In genomic region chr3:39637924-39638323, GRCm38 (mm10) we compare ENCODE assay signal across 18 mouse cellular contexts.
A peak's percentile ranks its signal among the peaks of the same experiment; 100 is the strongest.
DNase-seq lines count a peak whose midpoint lies in the region; ATAC-seq lines count a peak whose summit lies in the region.
"Had no signal": no experiment of that assay in that cellular context is flagged by ENCODE, and none has a peak within 500 bp of the region (broad histone marks: within the 10 kb centered on the region; RNA-seq: fewer than 3 reads in every experiment).

No protein-coding gene starts in this region.

- no peaks in the 10 kb centered on the region for H3K27me3 ChIP-seq in forebrain, embryonic 14.5 days (replicated peaks; ENCODE audit: control insufficient read depth, insufficient read depth, low read length)
- H3K27me3 ChIP-seq in forebrain, embryonic 12.5 days, result no peaks in the 10 kb centered on the region
- no peaks in the 10 kb centered on the region for H3K27me3 ChIP-seq in neural tube, embryonic 13.5 days
- H3K27me3 ChIP-seq: CH12.LX; embryonic facial prominence, embryonic 12.5 days had no signal

- H3K4me2 ChIP-seq in forebrain, embryonic 14.5 days (ENCODE audit: low read length), result no peak overlapping the region
- H3K4me2 ChIP-seq in forebrain, embryonic 12.5 days, result no peak overlapping the region
- no peak overlapping the region for H3K4me2 ChIP-seq in neural tube, embryonic 13.5 days
- H3K4me2 ChIP-seq: embryonic facial prominence, embryonic 12.5 days; liver, embryonic 11.5 days had no signal

- no peak overlapping the region for H3K27ac ChIP-seq in forebrain, embryonic 14.5 days (ENCODE audit: low read depth, low read length)
- H3K27ac ChIP-seq in forebrain, embryonic 12.5 days, result no peak overlapping the region
- peak overlapping the region; percentile 52; the same call in 1 of the 2 replicates for H3K27ac ChIP-seq in neural tube, embryonic 13.5 days (replicated peaks)
- H3K27ac ChIP-seq: embryonic facial prominence, embryonic 12.5 days; gastrocnemius, adult 2 months had no signal

- DNase-seq in forebrain, embryonic 14.5 days (ENCODE audit: low spot score), result peak; percentile 59
- DNase-seq in kidney, postnatal 14 days, result peak; percentile 9
- DNase-seq in kidney, adult 18-20 months, result no peak
- no peak for DNase-seq in neural tube, embryonic 10.5 days (ENCODE audit: extremely low spot score, low spot score)
- DNase-seq in thymus, postnatal 10 days (ENCODE audit: low spot score in 2 of 2), result no peak
- no peak for DNase-seq in spleen, adult 12 weeks (ENCODE audit: low spot score)
- DNase-seq: adrenal gland, postnatal 25 days; cerebellum, adult 9-11 months; gastrocnemius, adult 2 months; heart, adult 11 months; left cerebral cortex, postnatal 4 days; right cerebral cortex, postnatal 14 days had no signal

- H3K4me1 ChIP-seq in forebrain, embryonic 14.5 days (ENCODE audit: control insufficient read depth, insufficient read depth, low read length), result no peaks in the 10 kb centered on the region
- no peaks in the 10 kb centered on the region for H3K4me1 ChIP-seq in forebrain, embryonic 12.5 days
- H3K4me1 ChIP-seq in neural tube, embryonic 13.5 days (replicated peaks), result peaks cover 10% of the 10 kb centered on the region
- H3K4me1 ChIP-seq: embryonic facial prominence, embryonic 12.5 days had no signal

- H3K9ac ChIP-seq in forebrain, embryonic 14.5 days (ENCODE audit: low read length), result no peak overlapping the region
- H3K9ac ChIP-seq in forebrain, embryonic 12.5 days, result no peak overlapping the region
- no peak overlapping the region for H3K9ac ChIP-seq in neural tube, embryonic 13.5 days
- H3K9ac ChIP-seq: embryonic facial prominence, embryonic 12.5 days had no signal

- no peaks in the 10 kb centered on the region for H3K36me3 ChIP-seq in forebrain, embryonic 14.5 days (ENCODE audit: control insufficient read depth, insufficient read depth, low read length)
- H3K36me3 ChIP-seq in forebrain, embryonic 12.5 days (replicated peaks), result no peaks in the 10 kb centered on the region
- no peaks in the 10 kb centered on the region for H3K36me3 ChIP-seq in neural tube, embryonic 13.5 days
- H3K36me3 ChIP-seq: embryonic facial prominence, embryonic 12.5 days had no signal

- H3K9me3 ChIP-seq in forebrain, embryonic 14.5 days (replicated peaks; ENCODE audit: control insufficient read depth, low read length), result no peaks in the 10 kb centered on the region
- H3K9me3 ChIP-seq in forebrain, embryonic 12.5 days, result no peaks in the 10 kb centered on the region
- no peaks in the 10 kb centered on the region for H3K9me3 ChIP-seq in neural tube, embryonic 13.5 days
- H3K9me3 ChIP-seq: embryonic facial prominence, embryonic 12.5 days had no signal

- no peak overlapping the region for H3K4me3 ChIP-seq in forebrain, embryonic 14.5 days (ENCODE audit: low read depth, low read length)
- H3K4me3 ChIP-seq in forebrain, embryonic 12.5 days (replicated peaks), result no peak overlapping the region
- no peak overlapping the region for H3K4me3 ChIP-seq in neural tube, embryonic 13.5 days
- H3K4me3 ChIP-seq: embryonic facial prominence, embryonic 12.5 days; gastrocnemius, adult 2 months had no signal

- ATAC-seq in forebrain, embryonic 14.5 days, result peak; percentile 77
- ATAC-seq in forebrain, embryonic 12.5 days (ENCODE audit: low FRiP score), result no peak
- peak; percentile 87 for ATAC-seq in neural tube, embryonic 13.5 days (ENCODE audit: low read depth)
- ATAC-seq: inflammation-experienced regulatory T-cells, adult 6 months had no signal

- 66% methylated on average over 5 of the region's 5 CpGs for WGBS in forebrain, embryonic 14.5 days
- WGBS in forebrain, embryonic 12.5 days, result 80% methylated on average over 5 of the region's 5 CpGs
- WGBS in neural tube, embryonic 13.5 days, result 52% methylated on average over 5 of the region's 5 CpGs

Comparison
In these comparisons a context has a peak if more than half of its experiments do, and no peak if none do; other contexts are left out.
1. DNase-seq: peak in forebrain, embryonic 14.5 days (single experiment) and kidney, postnatal 14 days (single experiment); none in kidney, adult 18-20 months (single experiment), neural tube, embryonic 10.5 days (single experiment), thymus, postnatal 10 days (0 of 2) and spleen, adult 12 weeks (single experiment).